Mouse (Mus musculus): ENCODE measurements around the gene Hist1h4h. TPM values are rescaled to one million over a fixed set of nuclear protein-coding genes. Genes with fewer than 3 reads are reported as not detected.
A peak's percentile ranks its signal among the peaks of the same experiment; 100 is the strongest.

Hist1h4h gene
- total RNA-seq, 1 experiment from 2014 or later = 161 TPM

GRCm38 (mm10) chr13:23506351-23506750, 24.5 kb upstream of the Hist1h4h start:
- no peak for ATAC-seq (ENCODE audit: extremely low read depth, insufficient number of reproducible peaks, low FRiP score, poor library complexity, severe bottlenecking)

- no peak for ATAC-seq (ENCODE audit: extremely low read depth, insufficient number of reproducible peaks, low FRiP score, poor library complexity, severe bottlenecking)
Measured at GRCm38 (mm10) chr13:23506819-23507515, 23.9 kb upstream of the Hist1h4h start.

- no peak for ATAC-seq (ENCODE audit: extremely low read depth, insufficient number of reproducible peaks, low FRiP score, poor library complexity, severe bottlenecking)
Measured at GRCm38 (mm10) chr13:23510127-23510526, 20.7 kb upstream of the Hist1h4h start.

GRCm38 (mm10) chr13:23513517-23513916, 17.3 kb upstream of the Hist1h4h start:
- no peak for ATAC-seq (ENCODE audit: extremely low read depth, insufficient number of reproducible peaks, low FRiP score, poor library complexity, severe bottlenecking)

GRCm38 (mm10) chr13:23515281-23515680, 15.6 kb upstream of the Hist1h4h start:
- no peak for ATAC-seq (ENCODE audit: extremely low read depth, insufficient number of reproducible peaks, low FRiP score, poor library complexity, severe bottlenecking)

- no peak for ATAC-seq (ENCODE audit: extremely low read depth, insufficient number of reproducible peaks, low FRiP score, poor library complexity, severe bottlenecking)
Measured at GRCm38 (mm10) chr13:23515826-23516620, 14.8 kb upstream of the Hist1h4h start.

GRCm38 (mm10) chr13:23516822-23517602, 13.8 kb upstream of the Hist1h4h start:
- ATAC-seq (ENCODE audit: extremely low read depth, insufficient number of reproducible peaks, low FRiP score, poor library complexity, severe bottlenecking) = peak; percentile 17; the same call in 1 of the 2 replicates

GRCm38 (mm10) chr13:23517603-23518294, 13.1 kb upstream of the Hist1h4h start:
- peak; percentile 23; the same call in 1 of the 2 replicates for ATAC-seq (ENCODE audit: extremely low read depth, insufficient number of reproducible peaks, low FRiP score, poor library complexity, severe bottlenecking)

- ATAC-seq (ENCODE audit: extremely low read depth, insufficient number of reproducible peaks, low FRiP score, poor library complexity, severe bottlenecking) = no peak
Measured at GRCm38 (mm10) chr13:23518295-23518603, 12.6 kb upstream of the Hist1h4h start.

GRCm38 (mm10) chr13:23518885-23519284, 12.0 kb upstream of the Hist1h4h start:
- peak; percentile 36; the same call in 1 of the 2 replicates for ATAC-seq (ENCODE audit: extremely low read depth, insufficient number of reproducible peaks, low FRiP score, poor library complexity, severe bottlenecking)

GRCm38 (mm10) chr13:23519416-23519815, 11.4 kb upstream of the Hist1h4h start:
- peak; percentile 32; the same call in 1 of the 2 replicates for ATAC-seq (ENCODE audit: extremely low read depth, insufficient number of reproducible peaks, low FRiP score, poor library complexity, severe bottlenecking)

- ATAC-seq (ENCODE audit: extremely low read depth, insufficient number of reproducible peaks, low FRiP score, poor library complexity, severe bottlenecking) = peak; percentile 25; the same call in 1 of the 2 replicates
Measured at GRCm38 (mm10) chr13:23521703-23522102, 9.1 kb upstream of the Hist1h4h start.

- no peak for ATAC-seq (ENCODE audit: extremely low read depth, insufficient number of reproducible peaks, low FRiP score, poor library complexity, severe bottlenecking)
Measured at GRCm38 (mm10) chr13:23523976-23524375, 6.9 kb upstream of the Hist1h4h start.

- peak; percentile 66; the same call in 1 of the 2 replicates for ATAC-seq (ENCODE audit: extremely low read depth, insufficient number of reproducible peaks, low FRiP score, poor library complexity, severe bottlenecking)
Measured at GRCm38 (mm10) chr13:23524654-23525053, 6.2 kb upstream of the Hist1h4h start.

- no peak for ATAC-seq (ENCODE audit: extremely low read depth, insufficient number of reproducible peaks, low FRiP score, poor library complexity, severe bottlenecking)
Measured at GRCm38 (mm10) chr13:23525901-23526300, 4.9 kb upstream of the Hist1h4h start.

GRCm38 (mm10) chr13:23526312-23526711, 4.5 kb upstream of the Hist1h4h start:
- ATAC-seq (ENCODE audit: extremely low read depth, insufficient number of reproducible peaks, low FRiP score, poor library complexity, severe bottlenecking) = peak; percentile 34

GRCm38 (mm10) chr13:23529005-23529404, 1.8 kb upstream of the Hist1h4h start:
- ATAC-seq (ENCODE audit: extremely low read depth, insufficient number of reproducible peaks, low FRiP score, poor library complexity, severe bottlenecking) = no peak

GRCm38 (mm10) chr13:23529480-23530165, 1.2 kb upstream of the Hist1h4h start:
- no peak for ATAC-seq (ENCODE audit: extremely low read depth, insufficient number of reproducible peaks, low FRiP score, poor library complexity, severe bottlenecking)
